Mouse (Mus musculus): ENCODE measurements around the gene Shroom1.

The Shroom1 gene

DNA sequence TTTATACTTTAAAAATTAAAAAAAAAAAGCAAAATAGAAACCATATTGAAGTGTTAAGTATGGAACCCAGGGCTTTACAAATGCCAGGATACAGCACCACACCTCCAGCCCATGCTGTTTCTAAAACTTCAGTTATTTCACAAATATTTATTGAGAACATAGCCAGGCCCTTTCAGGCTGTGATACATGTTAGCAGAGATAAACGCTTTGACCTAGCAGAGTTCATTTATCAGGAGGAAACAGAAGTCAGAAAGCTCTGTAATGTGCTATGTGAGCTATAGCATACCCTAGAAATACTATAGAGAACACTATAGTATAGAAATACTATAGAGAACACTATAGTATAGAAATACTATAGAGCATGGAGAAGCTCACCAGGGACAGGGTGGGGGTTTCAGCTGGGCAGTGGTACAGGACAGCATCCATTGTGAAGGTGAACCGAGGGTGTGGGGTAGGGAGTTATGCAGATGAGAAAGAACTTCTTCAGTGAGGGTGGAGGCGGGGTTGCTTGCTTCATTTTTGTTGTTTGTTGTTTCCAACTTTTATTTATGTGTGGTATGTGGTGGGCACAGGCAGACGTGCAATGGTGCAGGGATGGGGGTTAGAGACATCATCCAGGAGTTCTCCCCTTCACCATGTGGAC lies 24.2 kb downstream of the Shroom1 start:
- no peak for DNase-seq

DNA sequence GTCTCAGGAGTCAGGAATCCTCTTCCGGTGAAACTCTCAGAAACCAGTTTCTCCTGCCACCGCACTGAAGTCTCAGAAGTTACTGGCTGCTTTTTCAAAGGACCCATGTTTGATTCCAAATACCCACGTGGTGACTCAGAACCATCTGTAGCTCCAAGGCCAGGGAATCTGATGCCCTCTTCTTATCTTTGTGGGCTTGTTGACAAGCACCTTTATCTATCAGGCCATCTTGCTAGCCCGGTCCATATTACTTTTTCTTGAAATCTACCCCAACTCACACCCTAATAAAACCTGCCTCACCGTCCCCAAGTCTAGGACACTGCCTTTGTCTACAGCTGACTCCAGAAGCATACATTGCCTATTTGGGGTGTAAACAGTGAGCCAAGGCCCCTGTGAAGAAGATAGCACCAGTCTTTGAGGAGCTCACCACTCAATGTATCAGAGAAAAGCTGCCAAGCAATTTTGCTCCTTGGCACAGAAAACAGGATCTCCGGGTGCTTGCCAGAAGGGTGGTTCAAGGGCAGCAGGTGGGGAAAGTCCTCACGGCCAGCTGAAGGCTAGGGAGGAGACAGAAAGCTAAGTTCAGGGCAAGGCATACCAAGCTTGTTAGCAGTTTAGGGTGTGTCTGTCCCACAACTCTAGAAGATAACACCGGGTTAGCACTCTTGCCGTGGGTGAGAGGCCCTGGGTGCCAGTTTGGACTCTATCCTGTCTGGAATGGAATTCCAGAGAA lies 26.3 kb downstream of the Shroom1 start:
- DNase-seq = no peak

- no peak for DNase-seq
Observed at GRCm38 (mm10) chr11:53485719-53486118, 28.7 kb downstream of the Shroom1 start.

DNA sequence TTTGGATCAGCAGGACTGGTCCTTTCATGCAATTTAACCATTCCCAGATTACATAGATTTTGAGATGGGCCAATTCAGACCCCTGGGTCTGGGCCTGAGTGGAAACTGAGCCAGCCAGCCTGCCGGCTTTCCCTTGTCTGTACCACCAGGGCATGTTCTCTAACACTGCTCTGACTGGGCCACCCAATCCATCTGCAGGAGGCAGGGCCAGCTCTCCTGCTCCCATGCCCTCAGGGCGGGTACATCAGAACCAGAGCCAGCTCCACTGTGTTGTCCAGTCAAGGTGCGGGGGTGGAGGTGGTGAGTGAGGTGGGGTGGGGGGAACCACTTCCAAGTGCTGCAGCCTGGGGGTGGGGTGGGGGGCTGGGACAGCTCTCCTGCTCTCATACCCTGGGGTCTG lies 29.3 kb downstream of the Shroom1 start:
- no peak for DNase-seq

- no peak for DNase-seq
Observed at GRCm38 (mm10) chr11:53486822-53487594, 30.0 kb downstream of the Shroom1 start.

DNA sequence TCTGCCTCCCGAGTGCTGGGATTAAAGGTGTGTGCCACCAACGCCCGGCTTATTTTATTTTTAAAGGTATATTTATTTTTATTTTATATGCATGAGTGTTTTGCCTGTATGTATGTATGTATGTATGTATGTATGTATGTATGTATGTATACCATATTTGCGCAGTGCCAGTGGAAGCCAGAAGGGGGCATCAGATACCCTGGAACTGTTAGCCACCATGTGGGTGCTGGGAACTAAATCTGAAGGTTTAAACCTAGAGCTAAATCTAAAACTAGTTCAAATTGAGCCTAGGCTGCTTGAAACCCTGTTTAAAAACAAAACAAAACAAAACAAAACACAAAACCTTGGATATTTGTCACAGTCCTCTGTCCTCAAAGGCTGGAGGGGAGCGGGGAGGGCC lies 32.0 kb downstream of the Shroom1 start:
- no peak for DNase-seq

- DNase-seq = no peak
Observed at GRCm38 (mm10) chr11:53489421-53489820, 32.4 kb downstream of the Shroom1 start.

DNA sequence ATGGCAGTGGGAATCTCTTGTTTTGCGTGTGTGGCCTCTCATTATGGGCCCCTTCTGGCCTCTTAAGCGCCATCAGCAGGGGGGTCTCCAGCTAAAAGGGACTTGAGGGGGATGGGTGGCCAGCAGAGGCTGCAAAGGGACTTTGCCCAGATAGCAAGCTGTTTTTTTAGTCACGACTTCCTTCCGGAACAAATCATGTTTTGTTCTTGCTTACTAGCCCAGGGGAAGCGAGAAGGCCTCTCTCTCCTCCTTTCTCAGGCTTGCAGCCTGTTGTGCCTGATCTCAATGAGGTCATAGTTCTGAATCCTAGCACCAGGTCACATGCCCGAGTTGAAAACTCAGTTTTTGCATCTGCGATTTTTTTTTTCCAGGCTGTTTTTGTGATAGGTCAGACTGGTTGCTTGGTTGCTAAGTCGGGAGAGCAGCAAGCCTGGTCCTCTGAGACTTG lies 35.0 kb downstream of the Shroom1 start:
- no peak for DNase-seq

GRCm38 (mm10) chr11:53493243-53493955 lies 36.4 kb downstream of the Shroom1 start:
- no peak for DNase-seq

DNA sequence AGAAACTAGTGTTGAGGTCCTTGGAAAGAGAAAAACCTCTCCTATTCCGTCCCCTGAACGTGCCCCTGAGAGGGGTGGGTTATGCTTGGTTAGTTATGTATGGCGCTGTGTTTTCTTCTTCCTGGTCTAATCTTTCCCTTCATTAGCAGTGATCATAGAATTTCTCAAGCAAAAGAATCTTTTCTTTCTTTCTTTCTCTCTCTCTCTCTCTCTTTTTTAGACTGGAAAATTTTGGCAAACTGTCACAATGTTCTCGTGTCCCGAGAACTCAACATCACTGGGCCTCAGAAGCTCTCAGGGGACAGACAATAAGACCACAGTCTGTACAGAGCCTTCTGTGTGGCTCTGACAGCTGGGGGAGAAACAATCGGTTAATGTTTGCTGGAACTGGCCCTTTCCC lies 38.4 kb downstream of the Shroom1 start:
- no peak for DNase-seq

- no peak for DNase-seq
Observed at GRCm38 (mm10) chr11:53496946-53497345, 39.9 kb downstream of the Shroom1 start.

DNA sequence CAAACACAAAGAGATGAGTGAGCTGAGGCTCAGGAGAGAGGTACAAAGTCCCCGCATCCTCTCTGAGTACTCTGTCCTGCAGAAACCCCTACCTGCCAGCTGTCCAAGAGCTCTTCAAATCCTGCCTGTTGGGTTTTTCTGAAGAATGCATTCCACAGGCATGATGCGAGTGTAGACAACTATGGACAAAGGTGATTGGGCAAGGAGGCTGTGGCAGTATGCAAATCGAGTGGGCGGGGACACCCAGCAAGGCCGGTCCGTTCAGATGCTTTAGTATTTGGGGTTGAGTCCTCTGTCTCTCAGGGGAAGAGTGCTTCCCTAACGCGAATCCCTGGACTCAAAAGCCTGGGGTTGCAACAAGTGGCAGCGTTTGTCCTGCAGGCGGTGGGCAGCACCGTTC lies 43.6 kb downstream of the Shroom1 start:
- DNase-seq = no peak

DNA sequence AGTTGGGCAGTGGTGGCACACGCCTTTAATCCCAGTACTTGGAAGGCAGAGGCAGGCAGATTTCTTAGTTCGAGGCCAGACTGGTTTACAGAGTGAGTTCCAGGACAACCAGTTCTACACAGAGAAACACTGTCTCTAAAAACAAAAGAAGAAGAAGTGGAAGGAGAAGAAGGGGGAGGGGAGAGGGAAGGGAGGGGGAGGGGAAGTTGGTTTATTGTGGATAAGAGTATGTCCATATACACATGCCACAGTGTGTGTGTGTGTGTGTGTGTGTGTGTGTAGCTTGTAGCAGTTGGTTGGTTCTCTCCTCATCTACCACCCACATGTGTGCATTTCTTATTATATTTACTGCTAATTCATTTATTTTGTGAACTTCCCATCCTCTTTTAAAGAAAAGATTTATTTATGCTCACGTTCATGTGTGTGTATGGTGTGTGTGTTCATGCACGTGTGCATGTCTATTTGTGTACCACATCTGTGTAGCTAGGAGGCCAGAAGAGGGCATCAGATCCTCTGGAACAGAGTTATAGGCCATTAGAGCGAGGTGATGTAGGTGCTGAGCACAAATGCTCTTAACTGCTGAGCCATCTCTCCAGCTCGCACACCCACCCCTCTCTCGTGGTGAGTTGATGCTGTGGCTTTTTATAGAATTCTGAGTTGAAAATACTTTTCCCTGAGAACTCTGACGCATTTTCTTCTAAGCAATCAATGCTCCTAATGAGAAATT lies 45.2 kb downstream of the Shroom1 start:
- no peak for DNase-seq

DNA sequence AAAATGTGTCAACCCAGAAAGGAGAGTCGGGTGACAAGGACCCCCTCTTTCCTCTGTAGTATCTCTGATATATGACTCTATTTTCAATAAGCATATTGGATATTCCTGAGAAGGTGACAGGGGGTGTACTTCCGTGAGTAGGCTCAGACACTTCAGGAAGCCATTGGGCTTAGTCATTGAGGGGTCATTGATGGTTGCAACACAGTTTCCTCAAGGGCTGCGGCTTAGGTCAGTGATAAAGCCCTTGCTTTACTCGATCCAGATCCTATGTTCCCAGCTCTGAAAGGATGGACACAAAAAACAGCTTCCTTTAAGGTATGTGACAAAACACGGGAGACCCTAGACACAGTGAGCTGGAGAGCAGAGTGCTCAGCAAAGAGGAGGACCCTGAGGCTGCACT lies 46.7 kb downstream of the Shroom1 start:
- no peak for DNase-seq

DNA sequence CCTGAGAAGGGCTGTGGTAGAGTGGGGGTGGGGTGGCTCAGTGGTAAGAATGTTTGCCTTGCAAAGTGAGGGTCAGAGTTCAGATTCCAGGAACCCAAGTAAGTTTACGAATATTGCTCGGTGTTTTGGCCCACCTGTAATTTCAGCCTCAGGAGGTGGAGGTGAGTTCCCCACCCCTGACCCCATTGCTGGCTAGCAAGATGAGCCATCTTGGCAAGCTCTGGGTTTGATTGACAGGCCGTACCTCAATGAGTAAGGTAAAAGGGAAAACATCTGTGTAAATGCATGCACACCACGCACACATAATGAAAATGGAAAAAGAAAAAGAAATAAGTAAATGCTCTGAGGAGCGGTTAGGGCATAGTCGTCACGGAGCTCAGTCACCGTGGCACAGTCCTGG lies 47.4 kb downstream of the Shroom1 start:
- DNase-seq = no peak

- DNase-seq = no peak
Observed at GRCm38 (mm10) chr11:53505026-53505663, 48.1 kb downstream of the Shroom1 start.

- DNase-seq = no peak
Observed at GRCm38 (mm10) chr11:53507098-53507805, 50.2 kb downstream of the Shroom1 start.

DNA sequence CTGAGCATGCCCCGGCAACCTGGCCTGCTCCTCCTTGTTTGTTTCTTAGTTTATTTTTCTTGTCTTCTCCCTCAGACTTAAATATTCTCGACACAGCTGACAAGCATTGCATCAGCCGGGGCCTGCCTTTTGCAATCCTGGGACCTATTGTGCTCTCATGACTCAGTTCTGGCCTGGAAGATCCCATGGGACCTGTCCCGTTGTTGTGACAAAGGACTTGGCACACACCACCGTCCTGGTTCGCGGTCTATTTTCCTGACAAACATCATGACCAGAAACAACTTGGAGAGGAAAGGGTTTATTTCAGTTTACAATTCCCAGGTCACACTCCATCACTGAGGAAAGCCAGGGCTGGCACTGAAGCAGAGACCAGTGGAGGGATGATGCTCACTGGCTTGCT lies 51.1 kb downstream of the Shroom1 start:
- no peak for DNase-seq

- no peak for DNase-seq
Observed at GRCm38 (mm10) chr11:53508591-53508990, 51.6 kb downstream of the Shroom1 start.

DNA sequence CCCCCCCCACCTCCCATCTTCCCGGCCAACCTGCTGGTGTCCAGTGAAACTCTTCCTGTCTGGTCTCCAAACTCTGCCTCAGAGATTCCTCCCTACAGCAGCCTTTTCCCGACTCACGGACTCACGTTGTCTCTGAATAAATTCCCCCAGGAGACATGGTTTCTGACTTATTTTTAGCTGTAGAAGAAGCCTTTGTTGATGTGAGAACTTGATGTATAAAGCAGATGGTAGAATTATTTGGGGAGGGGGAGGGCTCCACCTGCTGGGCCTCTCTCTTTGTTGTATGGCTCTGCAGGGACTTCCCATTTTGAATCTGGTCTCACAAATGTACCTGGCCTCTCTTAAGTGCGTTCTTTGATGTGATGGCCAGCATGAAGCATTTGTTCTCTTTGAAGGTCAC lies 53.3 kb downstream of the Shroom1 start:
- DNase-seq = no peak
